18 mouse cellular contexts compared by ENCODE assay signal in genomic region chr11:68344221-68344620, GRCm38 (mm10). TPM values are rescaled to one million over a fixed set of nuclear protein-coding genes. Genes with fewer than 3 reads are reported as not detected.
DNase-seq lines count a peak whose midpoint lies in the region; ATAC-seq and TF ChIP-seq lines count a peak whose summit lies in the region.
"Had no signal": no experiment of that assay in that cellular context is flagged by ENCODE, and none has a peak within 500 bp of the region (broad histone marks: within the 10 kb centered on the region; RNA-seq: fewer than 3 reads in every experiment).

No protein-coding gene starts in this region.

- DNase-seq in heart, adult 8-10 months (ENCODE audit: low spot score) = peak; percentile 71
- DNase-seq in liver, adult 2 months (ENCODE audit: extremely low read depth, low read depth, low spot score) = peak; percentile 32
- DNase-seq in heart, postnatal 36 days = peak; percentile 34 to 43
- DNase-seq in lung, postnatal 36 days = peak; percentile 79
- no peak for DNase-seq in frontal cortex, adult 2 months (ENCODE audit: extremely low spot score in 1 of 2, low spot score in 1 of 2)
- no peak for DNase-seq in adrenal gland, postnatal 10 days
- DNase-seq: adrenal gland, adult 8-10 months; cerebellum, adult 9-11 months; embryo, embryonic 11 days; thymus, postnatal 14 days had no signal

- H3K4me2 ChIP-seq in heart, embryonic 12.5 days = no peak overlapping the region
- no peak overlapping the region for H3K4me2 ChIP-seq in liver, embryonic 12.5 days
- H3K4me2 ChIP-seq: forebrain, embryonic 12.5 days; midbrain, embryonic 12.5 days; stomach, embryonic 15.5 days had no signal

- H3K9ac ChIP-seq in heart, embryonic 12.5 days = no peak overlapping the region
- no peak overlapping the region for H3K9ac ChIP-seq in liver, adult 2 months (ENCODE audit: low read depth, low read length)
- no peak overlapping the region for H3K9ac ChIP-seq in liver, embryonic 12.5 days
- H3K9ac ChIP-seq: forebrain, embryonic 12.5 days; midbrain, embryonic 12.5 days; stomach, embryonic 15.5 days had no signal

- TF ChIP-seq POLR2A in liver, adult 2 months (IDR thresholded peaks at IDR 0.05; ENCODE audit: extremely low read depth, insufficient read depth, low read length) = no peak

- intact Hi-C loops in heart, postnatal 36 days (cut with DNase I) = loop anchor here (2.0 kb wide), 1 partner anchor 41 kb away; no protein-coding TSS in a partner anchor

- no peak for ATAC-seq in heart, embryonic 12.5 days (ENCODE audit: insufficient number of reproducible peaks, low FRiP score)
- ATAC-seq in liver, embryonic 12.5 days = no peak
- ATAC-seq: CD4-positive, CD25-positive, alpha-beta regulatory T cell, adult 4 months had no signal

- peaks cover 19% of the 10 kb centered on the region for H3K4me1 ChIP-seq in heart, embryonic 12.5 days (replicated peaks)
- no peaks in the 10 kb centered on the region for H3K4me1 ChIP-seq in liver, adult 2 months (ENCODE audit: control insufficient read depth, insufficient read depth, low read length)
- H3K4me1 ChIP-seq in liver, embryonic 12.5 days = no peaks in the 10 kb centered on the region

- WGBS in heart, embryonic 12.5 days = 38% methylated on average over 9 of the region's 9 CpGs
- 65% methylated on average over 9 of the region's 9 CpGs for WGBS in liver, adult 2 months
- WGBS in liver, embryonic 12.5 days (ENCODE audit: insufficient replicate concordance) = 39% methylated on average over 9 of the region's 9 CpGs

- no peaks in the 10 kb centered on the region for H3K9me3 ChIP-seq in heart, embryonic 12.5 days (replicated peaks)
- H3K9me3 ChIP-seq in liver, embryonic 12.5 days (replicated peaks) = no peaks in the 10 kb centered on the region
- H3K9me3 ChIP-seq: forebrain, embryonic 12.5 days; midbrain, embryonic 12.5 days; stomach, embryonic 15.5 days had no signal

- H3K79me2 ChIP-seq in liver, adult 2 months (ENCODE audit: control insufficient read depth, insufficient read depth, low read length) = no peaks in the 10 kb centered on the region

- no peaks in the 10 kb centered on the region for H3K27me3 ChIP-seq in heart, embryonic 12.5 days (replicated peaks)
- no peaks in the 10 kb centered on the region for H3K27me3 ChIP-seq in liver, adult 2 months (ENCODE audit: control insufficient read depth, insufficient read depth, low read length)
- no peaks in the 10 kb centered on the region for H3K27me3 ChIP-seq in liver, embryonic 12.5 days (replicated peaks)
- H3K27me3 ChIP-seq: forebrain, embryonic 12.5 days; midbrain, embryonic 12.5 days; stomach, embryonic 15.5 days had no signal

- H3K36me3 ChIP-seq in heart, embryonic 12.5 days = no peaks in the 10 kb centered on the region
- H3K36me3 ChIP-seq in liver, adult 2 months (ENCODE audit: control insufficient read depth, insufficient read depth, low read length) = no peaks in the 10 kb centered on the region
- no peaks in the 10 kb centered on the region for H3K36me3 ChIP-seq in liver, embryonic 12.5 days
- H3K36me3 ChIP-seq: forebrain, embryonic 12.5 days; midbrain, embryonic 12.5 days; stomach, embryonic 15.5 days had no signal

- no peak overlapping the region for H3K27ac ChIP-seq in heart, embryonic 12.5 days (ENCODE audit: poor library complexity, severe bottlenecking)
- H3K27ac ChIP-seq in liver, adult 2 months (replicated peaks; ENCODE audit: insufficient read depth, low read depth, low read length) = 0 out of 2 replicates have a peak overlapping the region, but pooled peaks have one; percentile 15
- no peak overlapping the region for H3K27ac ChIP-seq in liver, embryonic 12.5 days
- H3K27ac ChIP-seq: forebrain, embryonic 12.5 days; midbrain, embryonic 12.5 days had no signal

- TF ChIP-seq CTCF in liver, adult 2 months (IDR thresholded peaks at IDR 0.05; ENCODE audit: low read depth, low read length) = no peak

- H3K4me3 ChIP-seq in heart, embryonic 12.5 days = no peak overlapping the region
- no peak overlapping the region for H3K4me3 ChIP-seq in liver, adult 2 months (ENCODE audit: insufficient read depth, low read depth, low read length)
- H3K4me3 ChIP-seq in liver, embryonic 12.5 days = no peak overlapping the region
- H3K4me3 ChIP-seq: forebrain, embryonic 12.5 days; midbrain, embryonic 12.5 days; stomach, embryonic 15.5 days had no signal

RNA-seq across cellular contexts. Expression of gene Ntn1, which starts 56.4 kb away (rescaled TPM):
- total RNA-seq in heart, adult 8-10 months (2022) = 10 to 100 TPM; 62.6 to 88.8 (median 70.8) TPM
- polyA plus RNA-seq in heart, embryonic 12.5 days (2016; fragmentation: Nextera tagmentation; extraction: Ambion mirVana) = 38.6 and 41.9 TPM in 2 replicates
- total RNA-seq in liver, adult 2 months (2014; rRNA removed) = 4.9 and 7.2 TPM in 2 replicates
- polyA plus RNA-seq in liver, adult 2 months (2012; rRNA removed) = 5.5 and 7.8 TPM in 2 replicates
- 0.53 and 0.57 TPM in 2 replicates for polyA plus RNA-seq in liver, embryonic 12.5 days (2016; fragmentation: Nextera tagmentation; extraction: Ambion mirVana)
- total RNA-seq in heart, postnatal 36 days (2021) = 10 to 100 TPM; 55.4 to 61.8 TPM
- 6.0 and 6.2 TPM in 2 replicates for polyA plus RNA-seq in frontal cortex, adult 2 months (2012; rRNA removed)
- total RNA-seq in adrenal gland, postnatal 10 days (2021) = 10 to 100 TPM; 11.0 TPM
- total RNA-seq: MEL; neutrophil, adult 5-6 weeks had no signal

Comparison
In these comparisons a context has a peak if more than half of its experiments do, and no peak if none do; other contexts are left out.
1. DNase-seq: peak in heart, adult 8-10 months (single experiment), liver, adult 2 months (single experiment), heart, postnatal 36 days (2 of 2) and lung, postnatal 36 days (single experiment); none in frontal cortex, adult 2 months (0 of 2) and adrenal gland, postnatal 10 days (single experiment).